Mouse (Mus musculus) testis, adult 2 months (tissue): ENCODE measurements around the gene Cep68.

Experiments
- CTCF ChIP-seq: fragments of 200-500 bp; IDR thresholded peaks from 2 replicates; pipeline ENCODE4 v1.5.1; 2012; ENCODE audit warnings: low read depth, mild to moderate bottlenecking, inconsistent platforms, low read length, moderate library complexity; ENCODE audit not compliant: control insufficient read depth, insufficient read depth, insufficient replicate concordance
- POLR2A ChIP-seq: fragments of 200-500 bp; IDR thresholded peaks from 2 replicates; pipeline ENCODE4 v1.6.1; 2012; ENCODE audit warnings: low read depth, mild to moderate bottlenecking, inconsistent platforms, low read length, moderate library complexity; ENCODE audit not compliant: control insufficient read depth

- no peak for TF ChIP-seq CTCF
- TF ChIP-seq POLR2A: no peak
Observed at GRCm38 (mm10) chr11:20280982-20281381, 31.8 kb upstream of the Cep68 start.
